Mouse (Mus musculus) kidney, postnatal 36 days (tissue): ENCODE results near the gene Clcc1.
"Not testable (repeated sequence)": the region's sequence is repeated elsewhere in the genome, so short reads cannot be mapped to it uniquely, and the experiment has no call there.

Experiments
- DNase-seq, 2 experiments: peaks; one replicate each; pipeline ENCODE4 v3.0.0; 2021 to 2022; ENCODE audit warnings: mixed read lengths in 2 of 2

Clcc1 gene

DNA sequence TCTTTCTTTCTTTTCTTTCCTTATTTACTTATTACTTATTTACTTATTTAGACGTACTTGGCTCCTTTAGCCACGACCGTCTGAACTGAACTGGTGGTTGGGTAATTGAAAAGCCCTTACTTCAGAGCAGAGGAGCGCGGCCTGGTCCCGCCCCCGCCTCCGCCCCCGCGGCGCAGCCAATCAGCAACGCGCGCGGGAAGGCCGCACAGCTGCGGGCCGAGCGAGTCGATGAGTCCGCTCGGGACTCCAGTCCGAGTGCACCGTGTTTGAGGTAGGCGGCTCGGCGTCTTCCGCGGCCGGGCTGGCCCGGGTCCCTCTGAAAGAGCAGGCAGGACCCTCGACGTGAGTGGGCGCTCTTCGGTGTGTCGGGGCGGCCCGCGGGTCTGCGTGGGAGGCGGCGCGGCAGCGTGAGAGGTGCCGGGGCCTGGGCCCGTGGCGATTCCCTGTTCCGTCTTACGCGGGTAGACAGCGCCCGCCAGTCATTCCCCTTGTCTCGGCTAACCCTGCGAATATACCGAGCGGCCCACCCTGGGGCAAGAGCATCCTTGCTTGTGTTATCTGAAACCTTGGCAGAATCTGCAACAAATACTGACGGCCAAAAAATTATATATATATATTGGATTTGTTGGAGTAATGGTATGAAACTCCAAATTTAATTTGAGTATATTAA is at the start of gene Clcc1:
Clcc1 (plus strand) TSS at position 204 of the 670 bp plus-strand sequence.
- DNase-seq, result peak; percentile 96 to 98

- no peak for DNase-seq
These were observed 44.8 kb upstream of the Clcc1 start for GRCm38 (mm10) chr3:108608906-108609305.

- no peak for DNase-seq
These were observed 19.0 kb upstream of the Clcc1 start for GRCm38 (mm10) chr3:108634761-108635160.

DNA sequence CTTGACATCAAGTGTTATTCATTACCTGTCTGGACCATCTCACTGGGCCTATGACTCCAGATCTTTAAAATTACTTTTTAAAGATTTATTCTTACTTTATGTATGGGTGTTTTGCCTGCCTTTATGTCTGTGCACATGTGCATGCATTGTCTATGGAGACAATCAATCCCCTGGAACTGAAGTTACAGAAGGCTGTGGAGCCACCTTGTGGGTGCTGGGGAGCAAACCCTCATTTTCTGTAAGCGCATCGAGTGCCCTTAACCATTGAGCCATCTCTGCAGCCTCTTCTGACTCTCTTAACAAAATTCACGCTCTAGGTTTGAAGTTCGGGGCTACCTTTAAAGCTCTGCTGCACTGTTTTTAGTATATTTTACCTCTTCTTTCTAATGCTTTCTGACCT is 14.3 kb upstream of the Clcc1 start:
- DNase-seq, result peak in 1 of 2 experiments; percentile 3

DNA sequence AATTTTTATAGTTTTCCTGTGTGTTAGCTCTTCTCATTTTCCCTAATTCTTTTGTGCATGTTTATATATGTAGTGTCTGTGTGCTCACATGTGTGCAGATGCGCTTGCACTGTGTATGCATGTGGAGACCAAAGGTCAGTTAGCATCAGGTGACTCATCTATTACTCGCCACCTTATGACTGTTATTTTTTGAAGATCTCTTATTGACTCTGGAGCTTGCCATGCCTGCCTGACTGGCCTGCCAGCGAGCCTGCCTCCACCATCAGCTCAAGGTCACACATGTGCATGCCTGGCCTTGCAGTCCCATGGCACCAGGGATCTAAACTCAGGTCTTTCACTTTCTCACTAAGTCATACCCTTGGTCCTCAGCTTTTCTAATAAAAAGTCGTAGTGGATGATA is 12.7 kb upstream of the Clcc1 start:
- peak in 1 of 2 experiments; percentile 5 for DNase-seq

DNA sequence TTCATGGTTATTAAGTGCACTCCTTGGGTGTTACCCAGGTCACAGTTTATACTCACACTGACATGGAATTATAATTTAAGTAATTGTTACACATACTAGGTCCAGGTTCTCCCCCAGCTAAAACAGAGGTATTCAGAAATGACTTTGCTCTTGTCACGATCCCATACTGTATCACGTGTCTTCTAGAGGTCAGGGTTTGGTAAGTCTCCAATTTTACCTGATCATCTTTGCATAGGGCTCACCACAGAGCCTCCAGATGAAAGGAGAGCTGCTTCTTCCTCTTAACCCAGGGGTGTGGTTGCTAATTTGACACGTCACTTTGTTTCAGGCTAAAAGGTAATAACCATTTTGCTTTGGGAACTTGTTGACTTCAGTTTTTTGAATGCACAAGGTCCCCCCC is 8.9 kb upstream of the Clcc1 start:
- DNase-seq, result no peak

DNA sequence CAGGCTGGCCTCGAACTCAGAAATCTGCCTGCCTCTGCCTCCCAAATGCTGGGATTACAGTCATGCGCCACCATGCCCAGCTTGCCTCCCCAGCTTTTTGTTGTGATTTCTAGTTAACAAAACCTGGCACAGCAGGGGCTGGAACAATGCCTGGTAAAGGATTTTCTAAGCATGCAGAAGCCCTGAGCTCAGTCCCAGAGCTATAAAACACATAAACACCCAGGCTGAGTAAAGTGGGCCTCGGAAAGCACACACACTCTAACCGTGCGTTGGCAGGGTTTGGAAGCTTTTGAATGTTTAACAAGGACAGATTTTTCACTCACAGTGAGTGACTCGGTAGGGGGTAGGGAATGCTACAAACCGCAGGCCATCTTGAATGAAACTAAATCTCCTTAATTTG is 7.7 kb upstream of the Clcc1 start:
- DNase-seq, result peak in 1 of 2 experiments; percentile 4

- DNase-seq, result not testable (repeated sequence)
These were observed 6.0 kb upstream of the Clcc1 start for GRCm38 (mm10) chr3:108647681-108648080.

DNA sequence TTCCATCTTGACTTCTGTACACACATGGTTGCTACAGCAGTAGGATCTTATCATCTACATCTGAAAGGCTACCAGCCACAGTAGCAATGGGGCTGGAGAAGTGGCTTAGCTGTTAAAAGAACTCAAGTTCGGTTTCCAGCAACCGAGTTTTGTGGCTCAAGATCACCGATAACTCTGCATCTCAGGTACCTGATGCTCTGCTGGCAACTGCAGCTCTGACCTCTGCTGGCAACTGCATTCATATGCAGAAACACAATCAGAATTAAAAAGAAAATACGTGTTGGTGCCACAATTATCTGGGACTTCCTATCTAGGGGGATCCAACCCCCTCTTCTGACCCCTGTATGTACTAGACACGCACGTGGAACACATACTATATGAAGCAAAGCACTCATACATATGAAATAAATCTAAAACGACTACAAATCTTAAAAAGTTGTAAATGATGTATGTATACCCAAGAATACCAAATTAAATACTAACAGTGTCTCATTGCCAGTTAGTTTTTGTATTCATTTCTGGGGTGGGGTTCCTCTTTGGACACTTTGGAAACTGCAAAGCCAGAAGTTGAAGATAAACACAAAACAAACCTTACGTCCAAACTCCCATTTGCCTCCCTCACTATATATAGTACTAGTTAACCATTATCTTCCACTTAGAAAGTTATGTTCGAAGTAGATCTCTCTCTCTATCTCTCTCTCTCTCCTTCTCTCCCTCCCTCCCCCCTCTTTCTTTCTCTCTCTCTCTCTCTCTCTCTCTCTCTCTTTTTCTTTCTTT is 659 bp upstream of the Clcc1 start:
- peak; percentile 12 to 24 for DNase-seq

GRCm38 (mm10) chr3:108654566-108654965 is 853 bp downstream of the Clcc1 start:
- DNase-seq, result no peak

GRCm38 (mm10) chr3:108655486-108655885 is 1.8 kb downstream of the Clcc1 start:
- DNase-seq, result no peak

DNA sequence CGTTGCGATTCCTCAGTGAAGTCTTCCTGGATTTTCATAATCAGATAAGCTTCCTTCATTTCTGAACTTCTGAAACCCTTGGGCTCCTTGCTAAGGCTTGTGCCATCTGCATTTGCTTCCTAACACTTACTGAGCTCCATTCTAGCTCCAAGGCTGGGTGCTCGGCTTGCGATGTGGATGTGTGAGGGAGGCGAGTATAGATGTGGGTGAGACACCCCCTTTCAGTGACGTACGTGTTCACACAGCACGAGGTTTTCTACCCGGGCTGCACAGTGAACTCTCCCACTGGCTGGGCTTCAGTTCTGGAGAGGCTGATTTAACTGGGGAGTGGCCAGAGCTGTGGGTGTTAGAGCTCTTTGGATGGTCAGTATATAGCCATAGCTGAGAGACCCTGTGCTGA is 4.9 kb downstream of the Clcc1 start:
- DNase-seq, result no peak

DNA sequence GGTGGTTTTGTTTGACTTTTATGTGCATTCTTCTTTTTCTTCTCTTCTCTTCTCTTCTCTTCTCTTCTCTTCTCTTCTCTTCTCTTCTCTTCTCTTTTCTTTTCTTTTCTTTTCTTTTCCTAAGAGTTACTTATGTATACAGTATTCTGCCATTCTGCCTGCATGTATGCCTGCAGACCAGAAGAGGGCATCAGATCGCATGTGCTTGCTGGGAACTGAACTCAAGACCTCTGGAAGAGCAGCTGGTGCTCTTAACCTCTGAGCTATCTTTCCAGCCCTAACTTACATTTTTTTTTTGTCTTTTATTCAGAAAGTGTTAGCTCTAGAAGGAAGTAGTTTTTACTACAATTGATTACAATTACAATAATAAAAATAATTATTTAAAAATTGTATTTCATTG is 7.2 kb downstream of the Clcc1 start:
- no peak for DNase-seq

DNA sequence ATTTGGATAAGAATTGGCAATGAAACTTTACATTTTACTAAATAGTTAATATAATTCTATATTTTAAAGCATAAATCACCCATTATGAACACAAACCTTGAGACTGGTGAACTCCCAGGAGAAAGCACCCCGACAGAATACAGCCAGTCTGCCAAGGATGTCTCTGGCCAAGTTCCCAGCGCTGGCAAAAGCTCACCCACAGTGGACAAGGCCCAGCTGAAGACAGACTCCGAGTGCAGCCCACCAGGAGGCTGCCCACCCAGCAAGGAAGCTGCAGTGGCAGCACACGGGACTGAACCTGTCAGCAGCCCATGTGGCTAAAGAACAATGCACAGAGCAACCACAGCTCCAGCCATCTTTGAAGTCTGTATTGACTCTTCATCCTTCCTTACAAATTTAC is 22.9 kb downstream of the Clcc1 start:
- DNase-seq, result no peak

GRCm38 (mm10) chr3:108681004-108681403 is 27.3 kb downstream of the Clcc1 start:
- no peak for DNase-seq

DNA sequence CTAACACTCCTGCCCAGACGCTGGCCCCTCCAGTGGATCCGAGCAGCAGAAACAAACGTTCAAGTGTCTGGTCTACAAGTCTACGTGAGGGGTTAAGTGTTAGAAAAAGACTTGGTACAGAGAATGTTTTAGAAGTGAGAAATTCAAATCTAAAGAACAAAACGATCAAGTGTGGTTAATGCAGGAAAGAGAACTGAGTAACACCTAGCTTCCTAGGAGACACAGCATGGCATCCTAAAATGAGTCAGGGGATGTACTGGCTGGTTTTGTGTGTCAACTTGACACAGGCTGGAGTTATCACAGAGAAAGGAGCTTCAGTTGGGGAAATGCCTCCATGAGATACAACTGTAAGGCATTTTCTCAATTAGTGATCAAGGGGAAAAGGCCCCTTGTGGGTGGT is 29.9 kb downstream of the Clcc1 start:
- not testable (repeated sequence) for DNase-seq

- DNase-seq, result no peak
These were observed 32.0 kb downstream of the Clcc1 start for GRCm38 (mm10) chr3:108685701-108686100.

- DNase-seq, result no peak
These were observed 35.3 kb downstream of the Clcc1 start for GRCm38 (mm10) chr3:108689015-108689441.

- no peak for DNase-seq
These were observed 35.7 kb downstream of the Clcc1 start for GRCm38 (mm10) chr3:108689446-108689845.

GRCm38 (mm10) chr3:108689979-108690378 is 36.3 kb downstream of the Clcc1 start:
- DNase-seq, result no peak

- DNase-seq, result no peak
These were observed 40.6 kb downstream of the Clcc1 start for GRCm38 (mm10) chr3:108694321-108694720.

- no peak for DNase-seq
These were observed 44.9 kb downstream of the Clcc1 start for GRCm38 (mm10) chr3:108698662-108699061.

DNA sequence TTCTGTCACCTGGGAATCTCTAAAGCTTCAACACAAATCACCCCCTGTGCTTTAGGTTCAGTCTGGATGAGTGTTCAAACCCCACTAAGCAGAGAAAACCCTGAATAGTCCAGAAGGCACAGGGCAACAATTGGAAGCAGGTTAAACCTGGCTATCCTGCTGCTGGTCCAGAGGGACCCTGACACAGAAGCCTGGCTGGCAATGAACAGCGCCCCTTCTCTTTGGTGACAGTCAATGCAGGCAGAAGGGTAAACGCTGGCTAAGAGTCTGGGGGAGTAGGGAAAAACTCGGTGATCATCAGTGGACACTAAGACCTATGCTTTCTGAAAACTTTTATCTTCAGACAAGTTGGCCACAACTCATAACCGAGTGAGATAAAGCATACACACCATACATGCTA is 46.1 kb downstream of the Clcc1 start:
- no peak for DNase-seq

- no peak for DNase-seq
These were observed 47.5 kb downstream of the Clcc1 start for GRCm38 (mm10) chr3:108701256-108701655.
